ENCODE assay signal across 8 mouse cellular contexts in the genomic region with DNA sequence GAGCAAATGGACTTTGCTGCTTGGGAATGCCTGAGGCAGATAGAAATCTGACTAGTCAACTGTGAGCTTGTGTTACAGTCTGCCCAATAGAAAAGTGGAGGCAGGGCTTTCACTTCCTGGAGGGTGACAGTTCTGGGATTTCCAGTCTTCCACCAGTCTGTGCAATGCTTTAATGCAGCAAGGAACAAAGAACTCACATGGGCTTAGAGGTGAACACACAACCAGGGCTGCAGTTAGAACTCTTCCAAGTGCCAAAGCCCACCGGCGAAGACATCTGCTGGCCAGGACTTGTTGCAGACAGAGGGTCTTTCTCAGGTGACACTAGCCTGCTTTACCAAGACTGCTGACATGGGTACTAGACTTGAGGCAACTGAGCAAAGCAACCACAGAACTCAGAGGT. TPM values are rescaled to one million over a fixed set of nuclear protein-coding genes. Genes with fewer than 3 reads are reported as not detected.
A peak's percentile ranks its signal among the peaks of the same experiment; 100 is the strongest.
DNase-seq lines count a peak whose midpoint lies in the region; ATAC-seq and TF ChIP-seq lines count a peak whose summit lies in the region.

A gene (plus strand): TSS at position 167 of the 400 bp plus-strand sequence.

- no peak within 1 kb of the TSS for H3K4me2 ChIP-seq in kidney, embryonic 15.5 days
- H3K4me2 ChIP-seq in embryonic facial prominence, embryonic 15.5 days (replicated peaks), result no peak within 1 kb of the TSS
- H3K4me2 ChIP-seq in liver, embryonic 15.5 days, result no peak within 1 kb of the TSS
- peak within 1 kb of the TSS; percentile 42 for H3K4me2 ChIP-seq in stomach, postnatal 0 days (replicated peaks; ENCODE audit: low read depth)
- no peak within 1 kb of the TSS for H3K4me2 ChIP-seq in forebrain, embryonic 16.5 days (ENCODE audit: low read length)

- DNase-seq in kidney, adult 18-20 months, result no peak
- DNase-seq in stomach, postnatal 0 days (ENCODE audit: low spot score), result peak; percentile 47
- DNase-seq in left cerebral cortex, adult 18-20 months (ENCODE audit: low spot score in 2 of 2), result no peak
- no peak for DNase-seq in left cerebral cortex, adult 8-10 months (ENCODE audit: low spot score in 2 of 2)

- 0 out of 2 replicates have a peak within 1 kb of the TSS, but pooled peaks have one; percentile 45 for H3K27ac ChIP-seq in kidney, embryonic 15.5 days
- no peak within 1 kb of the TSS for H3K27ac ChIP-seq in embryonic facial prominence, embryonic 15.5 days (replicated peaks)
- peak within 1 kb of the TSS; percentile 61 for H3K27ac ChIP-seq in liver, embryonic 15.5 days (replicated peaks)
- H3K27ac ChIP-seq in stomach, postnatal 0 days (replicated peaks), result peak within 1 kb of the TSS; percentile 53; the same call in 1 of the 2 replicates
- no peak within 1 kb of the TSS for H3K27ac ChIP-seq in forebrain, embryonic 16.5 days (ENCODE audit: low read length)

- TF ChIP-seq EP300 in stomach, postnatal 0 days (optimal IDR thresholded peaks at IDR 0.05), result no peak

- H3K36me3 ChIP-seq in kidney, embryonic 15.5 days, result no peaks in the 10 kb centered on the region
- H3K36me3 ChIP-seq in embryonic facial prominence, embryonic 15.5 days, result no peaks in the 10 kb centered on the region
- H3K36me3 ChIP-seq in liver, embryonic 15.5 days (replicated peaks), result 0 out of 2 replicates have a peak, but pooled peaks cover 2% of the 10 kb centered on the region
- H3K36me3 ChIP-seq in stomach, postnatal 0 days (ENCODE audit: control insufficient read depth, insufficient read depth, low read length), result no peaks in the 10 kb centered on the region
- H3K36me3 ChIP-seq in forebrain, embryonic 16.5 days (ENCODE audit: control insufficient read depth, insufficient read depth), result no peaks in the 10 kb centered on the region

- no peak for TF ChIP-seq CTCF in stomach, postnatal 0 days (IDR thresholded peaks at IDR 0.05; ENCODE audit: low read depth)

- ATAC-seq in kidney, embryonic 15.5 days (replicated peaks; ENCODE audit: low FRiP score), result no peak
- ATAC-seq in embryonic facial prominence, embryonic 15.5 days (ENCODE audit: insufficient number of reproducible peaks, low FRiP score, low TSS enrichment, low read depth), result no peak
- no peak for ATAC-seq in liver, embryonic 15.5 days (ENCODE audit: insufficient read depth)
- ATAC-seq in stomach, postnatal 0 days (ENCODE audit: low FRiP score, low TSS enrichment), result peak; percentile 87
- ATAC-seq in forebrain, embryonic 16.5 days, result no peak

- no peak within 1 kb of the TSS; the same call in 1 of the 2 replicates for H3K4me3 ChIP-seq in kidney, embryonic 15.5 days (replicated peaks)
- H3K4me3 ChIP-seq in embryonic facial prominence, embryonic 15.5 days (replicated peaks), result peak within 1 kb of the TSS; percentile 4; the same call in 1 of the 2 replicates
- peak within 1 kb of the TSS; percentile 40 for H3K4me3 ChIP-seq in liver, embryonic 15.5 days (replicated peaks)
- peak within 1 kb of the TSS; percentile 24 for H3K4me3 ChIP-seq in stomach, postnatal 0 days (ENCODE audit: low read depth, low read length)
- no peak within 1 kb of the TSS for H3K4me3 ChIP-seq in forebrain, embryonic 16.5 days (replicated peaks; ENCODE audit: low read length)

- H3K4me1 ChIP-seq in kidney, embryonic 15.5 days, result peaks cover 14% of the 10 kb centered on the region; the same call in 1 of the 2 replicates
- no peaks in the 10 kb centered on the region for H3K4me1 ChIP-seq in embryonic facial prominence, embryonic 15.5 days
- H3K4me1 ChIP-seq in liver, embryonic 15.5 days (replicated peaks), result 0 out of 2 replicates have a peak, but pooled peaks cover 3% of the 10 kb centered on the region
- no peaks in the 10 kb centered on the region for H3K4me1 ChIP-seq in stomach, postnatal 0 days (replicated peaks; ENCODE audit: control insufficient read depth, insufficient read depth)
- H3K4me1 ChIP-seq in forebrain, embryonic 16.5 days (replicated peaks; ENCODE audit: control insufficient read depth, insufficient read depth, low read length), result no peaks in the 10 kb centered on the region

- 82% methylated on average over 2 of the region's 2 CpGs for WGBS in kidney, embryonic 15.5 days
- 71% methylated on average over 2 of the region's 2 CpGs for WGBS in embryonic facial prominence, embryonic 15.5 days
- 46% methylated on average over 2 of the region's 2 CpGs for WGBS in liver, embryonic 15.5 days (ENCODE audit: insufficient replicate concordance)
- WGBS in stomach, postnatal 0 days, result 72% methylated on average over 2 of the region's 2 CpGs
- 95% methylated on average over 2 of the region's 2 CpGs for WGBS in forebrain, embryonic 16.5 days

- no peaks in the 10 kb centered on the region for H3K27me3 ChIP-seq in kidney, embryonic 15.5 days
- H3K27me3 ChIP-seq in embryonic facial prominence, embryonic 15.5 days, result no peaks in the 10 kb centered on the region
- no peaks in the 10 kb centered on the region; the same call in 1 of the 2 replicates for H3K27me3 ChIP-seq in liver, embryonic 15.5 days
- H3K27me3 ChIP-seq in stomach, postnatal 0 days (ENCODE audit: control insufficient read depth, insufficient read depth, low read length), result no peaks in the 10 kb centered on the region
- no peaks in the 10 kb centered on the region for H3K27me3 ChIP-seq in forebrain, embryonic 16.5 days (replicated peaks; ENCODE audit: control insufficient read depth, insufficient read depth, low read length)

- H3K9me3 ChIP-seq in kidney, embryonic 15.5 days (replicated peaks), result no peaks in the 10 kb centered on the region
- no peaks in the 10 kb centered on the region for H3K9me3 ChIP-seq in embryonic facial prominence, embryonic 15.5 days (replicated peaks)
- H3K9me3 ChIP-seq in liver, embryonic 15.5 days (replicated peaks), result no peaks in the 10 kb centered on the region
- H3K9me3 ChIP-seq in stomach, postnatal 0 days (ENCODE audit: control insufficient read depth, low read length), result no peaks in the 10 kb centered on the region
- H3K9me3 ChIP-seq in forebrain, embryonic 16.5 days (ENCODE audit: control insufficient read depth, low read length), result no peaks in the 10 kb centered on the region

- H3K9ac ChIP-seq in kidney, embryonic 15.5 days, result no peak within 1 kb of the TSS
- H3K9ac ChIP-seq in embryonic facial prominence, embryonic 15.5 days, result no peak within 1 kb of the TSS
- H3K9ac ChIP-seq in liver, embryonic 15.5 days, result peak within 1 kb of the TSS; percentile 4; the same call in 1 of the 2 replicates
- 0 out of 2 replicates have a peak within 1 kb of the TSS, but pooled peaks have one; percentile 18 for H3K9ac ChIP-seq in stomach, postnatal 0 days (ENCODE audit: low read length)
- no peak within 1 kb of the TSS for H3K9ac ChIP-seq in forebrain, embryonic 16.5 days (replicated peaks; ENCODE audit: low read depth, low read length)

RNA-seq across cellular contexts. Expression of the gene that starts here (rescaled TPM):
- polyA plus RNA-seq in kidney, embryonic 15.5 days (2015; fragmentation: Nextera tagmentation; extraction: Ambion mirVana), result 4.0 and 4.4 TPM in 2 replicates
- polyA plus RNA-seq in embryonic facial prominence, embryonic 15.5 days (2015; fragmentation: Nextera tagmentation; extraction: Ambion mirVana), result 6.5 and 8.5 TPM in 2 replicates
- 11.6 and 11.7 TPM in 2 replicates for polyA plus RNA-seq in liver, embryonic 15.5 days (2015; fragmentation: Nextera tagmentation; extraction: Ambion mirVana)
- polyA plus RNA-seq in stomach, postnatal 0 days (2015; fragmentation: Nextera tagmentation; extraction: Ambion mirVana), result 22.1 and 23.1 TPM in 2 replicates
- 1 to 10 TPM in 1 of 2 experiments, under 1 TPM in 1; 0.80 to 1.8 TPM for total RNA-seq in left cerebral cortex, adult 18-20 months (2021)
- polyA plus RNA-seq in forebrain, embryonic 16.5 days (2015; fragmentation: Nextera tagmentation; extraction: Ambion mirVana), result 0.73 and 1.1 TPM in 2 replicates
- 1 to 10 TPM; 1.1 to 1.7 (median 1.3) TPM for total RNA-seq in left cerebral cortex, adult 8-10 months (2022)

Comparison
In these comparisons a context has a peak if more than half of its experiments do, and no peak if none do; other contexts are left out.
1. H3K27ac ChIP-seq: peak in kidney, embryonic 15.5 days (single experiment), liver, embryonic 15.5 days (single experiment) and stomach, postnatal 0 days (single experiment); none in embryonic facial prominence, embryonic 15.5 days (single experiment) and forebrain, embryonic 16.5 days (single experiment).
2. H3K4me3 ChIP-seq: peak in embryonic facial prominence, embryonic 15.5 days (single experiment), liver, embryonic 15.5 days (single experiment) and stomach, postnatal 0 days (single experiment); none in kidney, embryonic 15.5 days (single experiment) and forebrain, embryonic 16.5 days (single experiment).
3. H3K9ac ChIP-seq: peak in liver, embryonic 15.5 days (single experiment) and stomach, postnatal 0 days (single experiment); none in kidney, embryonic 15.5 days (single experiment), embryonic facial prominence, embryonic 15.5 days (single experiment) and forebrain, embryonic 16.5 days (single experiment).